Mouse (Mus musculus) liver, postnatal 0 days (tissue): ENCODE measurements at regions not wholly inside any gene's neighbourhood (a gene's known extent, or its start where the extent isn't known, plus 50 kb on each side); places are given as distances from the start of the nearest gene placed in this dataset.

Source experiments
- CTCF ChIP-seq: sonication (generic); IDR thresholded peaks from 2 replicates; pipeline ENCODE4 v1.5.1; 2016; ENCODE audit warnings: antibody characterized with exemption, low read depth
- EP300 ChIP-seq: IDR thresholded peaks from 2 replicates; pipeline ENCODE4 v1.6.1; 2016; ENCODE audit warnings: antibody characterized with exemption, low read depth, mild to moderate bottlenecking

- TF ChIP-seq CTCF: no peak
- no peak for TF ChIP-seq EP300
These were observed 153.0 kb upstream of the Nfe2l3 start for GRCm38 (mm10) chr6:51279491-51279890.
